Mouse (Mus musculus): ENCODE measurements around the gene 0610009B22Rik.
A peak's percentile ranks its signal among the peaks of the same experiment; 100 is the strongest.
"Not testable (repeated sequence)": the region's sequence is repeated elsewhere in the genome, so short reads cannot be mapped to it uniquely, and the experiment has no call there.

Gene 0610009B22Rik

DNA sequence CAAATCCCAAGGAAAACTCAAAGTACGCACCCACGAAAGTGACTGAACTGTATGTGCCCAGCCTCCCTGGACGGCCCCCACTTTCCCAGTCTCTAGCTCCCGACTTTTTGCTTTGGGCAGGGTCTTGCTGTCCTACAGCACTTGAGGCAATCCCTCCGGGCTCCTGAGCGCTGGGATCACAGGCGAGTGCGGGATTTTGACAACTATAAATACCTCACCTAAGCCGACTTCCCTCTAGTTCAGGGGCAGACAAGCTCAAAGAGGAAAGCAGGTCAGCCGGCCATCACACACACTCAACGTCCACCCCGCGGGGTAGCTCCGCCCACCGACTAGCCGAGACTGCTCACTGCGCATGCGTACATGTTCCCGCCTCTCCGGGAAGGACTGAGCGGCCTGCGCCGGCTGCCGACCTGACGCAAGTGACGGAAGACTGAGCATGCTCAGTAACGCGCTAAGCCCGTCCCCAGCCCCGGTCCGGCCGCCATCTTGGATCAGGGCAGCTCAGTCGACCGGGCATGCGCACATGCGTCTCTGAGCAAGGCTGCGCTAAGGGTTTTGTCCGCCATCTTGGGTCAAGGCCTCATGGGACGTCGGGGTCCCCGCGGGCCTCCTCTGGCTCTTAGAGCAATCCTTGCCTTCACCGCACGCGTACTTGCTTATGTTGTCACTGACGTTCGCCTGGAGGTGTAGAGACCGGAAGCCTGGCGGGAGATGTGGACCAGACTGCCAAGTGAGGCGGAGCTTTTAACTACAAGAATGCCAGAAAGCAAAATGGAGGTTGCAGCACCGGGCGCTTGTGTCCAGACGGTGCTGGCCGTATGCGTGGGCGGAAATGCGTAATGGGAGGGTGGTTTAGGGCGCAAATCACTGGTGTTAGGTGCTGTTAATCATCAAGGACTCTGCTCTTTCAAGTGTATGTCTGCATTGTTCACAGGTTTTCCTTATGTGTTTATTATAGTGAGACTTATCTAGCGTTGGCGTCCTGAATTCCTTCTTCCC lies at the start of gene 0610009B22Rik:
0610009B22Rik (minus strand) TSS at position 545 of the 999 bp plus-strand sequence.
- peak; percentile 100 for DNase-seq

DNA sequence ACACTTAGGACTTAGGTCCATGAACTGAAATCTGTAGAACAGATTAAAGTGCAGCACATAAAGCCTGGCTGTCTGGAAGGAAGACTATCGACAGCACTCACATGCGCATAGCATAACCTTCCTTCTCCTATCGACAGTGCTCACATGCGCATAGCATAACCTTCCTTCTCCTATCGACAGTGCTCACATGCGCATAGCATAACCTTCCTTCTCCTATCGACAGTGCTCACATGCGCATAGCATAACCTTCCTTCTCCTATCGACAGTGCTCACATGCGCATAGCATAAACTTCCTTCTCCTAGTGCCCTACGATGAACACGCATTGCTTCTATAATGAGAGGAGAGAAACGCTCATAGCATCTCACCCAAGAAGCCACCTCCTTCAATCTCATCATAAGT lies 45.5 kb upstream of the 0610009B22Rik start:
- not testable (repeated sequence) for DNase-seq

DNA sequence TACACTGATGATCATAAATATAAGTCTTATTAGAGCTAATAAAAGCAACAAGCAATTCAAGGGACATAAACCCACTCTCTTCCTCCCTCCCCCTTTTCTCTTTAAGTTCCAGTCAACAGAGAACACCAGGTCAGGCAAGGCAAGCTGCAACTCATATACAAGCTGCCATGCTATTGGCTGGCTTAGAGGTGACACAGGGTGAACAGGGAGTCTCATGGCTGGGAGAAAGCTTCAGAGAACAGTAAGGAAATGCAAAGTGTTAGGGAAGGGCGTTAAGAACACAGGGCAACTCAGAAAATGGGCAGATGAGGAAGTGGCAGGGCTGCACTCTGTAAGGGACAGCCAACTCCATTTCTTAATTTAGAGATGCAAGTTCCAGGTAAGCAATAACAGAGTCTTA lies 44.2 kb upstream of the 0610009B22Rik start:
- DNase-seq, result no peak

DNA sequence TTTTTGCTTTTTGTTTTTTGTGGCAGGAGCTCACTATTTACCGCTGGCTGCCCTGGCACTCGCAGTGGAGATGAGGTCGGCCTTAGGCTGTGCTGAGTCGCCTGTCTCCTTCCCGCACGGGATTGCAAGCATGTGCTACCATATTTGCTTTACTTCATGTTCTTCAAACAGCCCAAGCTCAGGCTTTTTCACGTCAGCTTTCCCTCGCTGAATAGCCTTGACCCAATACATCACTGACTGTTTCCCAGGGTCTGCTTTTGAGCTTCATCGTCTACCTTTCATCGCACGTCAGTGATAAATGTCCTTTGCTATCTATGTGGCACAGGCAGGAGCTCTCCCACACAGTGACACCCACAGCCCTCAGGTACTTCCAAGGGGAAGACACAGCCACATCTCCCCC lies 32.4 kb upstream of the 0610009B22Rik start:
- no peak for DNase-seq

DNA sequence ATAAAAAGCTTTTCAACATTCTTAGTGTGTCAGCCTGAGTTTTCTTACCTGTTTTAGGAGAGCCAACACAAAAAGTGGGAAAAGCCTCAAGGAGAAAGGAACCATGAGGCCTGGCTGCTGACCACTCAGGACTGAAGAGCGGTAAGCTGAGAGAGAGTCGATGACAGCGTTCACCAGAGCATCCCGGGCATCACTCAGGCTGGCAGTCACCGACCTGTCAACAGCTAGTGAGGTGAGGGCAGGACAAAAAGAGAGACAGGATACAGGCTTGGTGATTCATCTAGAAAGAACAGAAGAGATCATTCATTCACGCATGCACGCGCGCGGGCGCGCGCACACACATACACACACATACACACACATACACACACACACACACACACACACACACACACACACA lies 18.4 kb upstream of the 0610009B22Rik start:
- no peak for DNase-seq

DNA sequence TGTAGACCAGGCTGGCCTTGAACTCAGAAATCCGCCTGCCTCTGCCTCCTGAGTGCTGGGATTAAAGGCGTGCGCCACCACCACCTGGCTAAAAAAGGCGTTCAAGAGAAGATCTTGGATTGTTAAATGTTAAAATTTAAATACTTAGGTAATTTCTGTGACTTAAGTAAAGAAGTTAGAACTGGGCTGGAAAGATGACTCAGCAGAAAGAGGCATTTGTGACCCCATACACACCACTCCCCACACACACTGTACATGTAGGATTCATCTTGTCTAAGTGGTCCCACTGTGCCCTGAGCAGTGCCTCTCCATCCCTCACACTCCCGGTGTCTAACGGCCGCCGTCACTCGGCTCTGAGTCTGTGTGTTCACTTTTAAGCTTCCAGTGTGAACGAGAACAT lies 17.8 kb upstream of the 0610009B22Rik start:
- DNase-seq, result no peak

DNA sequence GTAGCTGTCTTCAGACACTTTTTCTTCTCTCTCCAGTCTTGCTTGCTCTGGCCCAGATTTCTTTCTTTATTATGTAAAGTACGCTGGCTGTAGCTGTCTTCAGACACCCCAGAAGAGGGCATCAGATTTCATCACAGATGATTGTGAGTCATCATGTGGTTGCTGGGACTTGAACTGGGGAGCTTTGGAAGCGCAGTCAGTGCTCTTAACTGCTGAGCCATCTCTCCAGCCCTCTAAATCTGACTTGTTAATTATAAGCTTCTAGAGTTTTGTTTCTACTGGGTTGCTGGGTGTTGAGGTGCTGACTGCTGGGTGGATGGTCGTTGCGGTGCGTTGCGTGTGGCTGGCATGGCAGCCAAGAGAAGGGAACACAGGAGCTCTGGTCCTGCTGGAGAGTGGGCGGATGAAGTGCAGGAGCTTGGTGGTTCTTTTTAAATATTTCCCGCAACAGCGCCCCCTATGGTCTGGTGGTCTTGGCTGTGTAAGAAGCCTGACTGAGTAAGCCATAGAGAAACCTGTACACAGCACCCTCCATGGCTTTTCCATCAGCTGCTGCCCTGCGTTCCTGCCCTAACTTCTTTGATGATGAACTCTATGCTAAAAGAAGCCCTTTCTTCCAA lies 14.8 kb upstream of the 0610009B22Rik start:
- DNase-seq, result peak; percentile 14

DNA sequence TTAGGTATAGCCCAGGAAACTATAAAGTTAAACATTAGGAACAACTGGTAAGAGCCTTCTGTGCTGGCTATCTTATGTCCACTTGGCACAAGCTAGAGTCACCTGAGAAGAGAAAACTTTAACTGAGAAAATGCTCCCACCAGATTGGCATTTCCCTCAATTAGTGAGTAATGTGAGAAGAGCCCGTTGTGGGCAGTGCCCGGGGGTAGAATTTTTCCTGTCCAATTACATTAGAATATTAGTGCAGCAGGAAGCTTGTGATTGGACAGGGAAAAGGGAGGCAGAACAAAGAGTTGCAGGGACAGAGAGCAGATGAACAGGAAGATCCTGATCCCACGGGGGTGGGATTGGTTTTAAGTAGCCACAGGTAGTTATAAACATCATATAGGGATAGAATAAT lies 14.2 kb upstream of the 0610009B22Rik start:
- DNase-seq, result no peak

DNA sequence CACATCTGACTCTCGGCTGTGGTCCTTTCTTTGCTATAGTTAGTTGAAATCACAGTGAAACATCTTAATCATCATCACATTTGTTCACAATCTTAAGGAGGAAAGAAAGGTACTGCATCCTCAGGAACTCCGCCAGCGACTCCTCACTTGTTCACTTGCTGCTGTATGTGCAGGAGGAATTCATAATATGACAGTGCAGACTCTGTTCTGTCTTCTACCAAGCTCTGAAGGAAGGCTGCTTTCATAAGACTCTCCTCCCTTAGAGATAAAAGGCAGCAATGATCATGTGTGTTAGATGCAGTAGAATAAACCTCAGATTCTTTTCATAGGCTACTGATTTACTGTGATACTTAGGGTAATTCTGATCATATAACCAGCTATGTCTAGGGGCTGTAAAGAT lies 6.3 kb upstream of the 0610009B22Rik start:
- DNase-seq, result no peak

DNA sequence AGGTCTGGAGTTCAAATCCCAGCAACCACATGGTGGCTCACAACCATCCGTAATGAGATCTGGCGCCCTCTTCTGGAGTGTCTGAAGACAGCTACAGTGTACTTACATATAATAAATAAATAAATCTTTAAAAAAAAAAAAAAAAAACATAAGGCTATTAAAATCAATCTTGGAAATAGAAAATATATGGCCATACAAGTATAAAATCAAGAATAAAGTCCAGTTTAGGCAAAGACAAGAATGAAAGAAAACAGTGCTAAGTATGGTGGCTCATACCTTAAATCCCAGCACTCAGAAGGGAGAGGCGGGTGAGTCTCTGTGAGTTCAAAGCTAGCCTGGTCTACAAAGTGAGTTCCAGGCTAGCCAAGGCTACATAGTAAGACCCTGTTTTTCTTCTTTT lies 1.9 kb upstream of the 0610009B22Rik start:
- DNase-seq, result not testable (repeated sequence)

DNA sequence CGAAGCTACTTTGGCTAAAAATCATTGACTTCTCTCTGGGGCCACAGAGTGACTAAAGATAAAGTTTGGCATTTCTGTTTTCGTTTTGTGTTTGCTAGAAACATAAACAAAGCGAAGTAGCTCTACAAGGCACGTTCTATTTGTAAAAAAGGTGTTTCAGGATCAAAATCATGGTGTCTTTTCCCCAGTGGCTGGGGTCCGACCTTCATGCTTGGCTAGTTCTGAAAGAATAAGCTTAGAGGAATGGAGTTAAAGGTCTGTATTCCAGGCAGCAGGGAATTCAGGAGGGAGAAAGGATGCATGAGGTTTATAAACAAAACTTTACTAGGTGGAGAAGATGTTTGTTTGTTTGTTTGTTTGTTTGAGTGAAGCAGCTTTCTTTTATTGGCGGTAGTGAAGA lies 669 bp upstream of the 0610009B22Rik start:
- DNase-seq, result no peak

DNA sequence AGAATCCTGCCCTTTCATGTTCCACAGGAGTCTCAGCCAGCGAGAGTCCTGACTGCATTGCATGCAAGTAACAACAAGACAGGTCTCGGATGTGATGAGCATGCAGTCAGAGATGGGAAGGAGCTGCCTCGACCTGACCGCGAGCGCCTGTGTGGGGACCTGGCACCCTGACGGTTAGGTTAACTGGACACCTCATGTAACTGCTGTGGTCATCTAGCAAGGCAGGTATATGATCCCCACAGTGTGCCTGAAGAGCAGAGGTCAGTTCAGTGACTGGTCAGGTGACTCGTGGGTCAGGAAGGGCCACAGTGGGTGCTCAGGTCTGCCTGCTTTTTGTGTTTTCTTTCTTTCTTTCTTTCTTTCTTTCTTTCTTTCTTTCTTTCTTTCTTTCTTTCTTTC lies 6.7 kb downstream of the 0610009B22Rik start:
- no peak for DNase-seq

DNA sequence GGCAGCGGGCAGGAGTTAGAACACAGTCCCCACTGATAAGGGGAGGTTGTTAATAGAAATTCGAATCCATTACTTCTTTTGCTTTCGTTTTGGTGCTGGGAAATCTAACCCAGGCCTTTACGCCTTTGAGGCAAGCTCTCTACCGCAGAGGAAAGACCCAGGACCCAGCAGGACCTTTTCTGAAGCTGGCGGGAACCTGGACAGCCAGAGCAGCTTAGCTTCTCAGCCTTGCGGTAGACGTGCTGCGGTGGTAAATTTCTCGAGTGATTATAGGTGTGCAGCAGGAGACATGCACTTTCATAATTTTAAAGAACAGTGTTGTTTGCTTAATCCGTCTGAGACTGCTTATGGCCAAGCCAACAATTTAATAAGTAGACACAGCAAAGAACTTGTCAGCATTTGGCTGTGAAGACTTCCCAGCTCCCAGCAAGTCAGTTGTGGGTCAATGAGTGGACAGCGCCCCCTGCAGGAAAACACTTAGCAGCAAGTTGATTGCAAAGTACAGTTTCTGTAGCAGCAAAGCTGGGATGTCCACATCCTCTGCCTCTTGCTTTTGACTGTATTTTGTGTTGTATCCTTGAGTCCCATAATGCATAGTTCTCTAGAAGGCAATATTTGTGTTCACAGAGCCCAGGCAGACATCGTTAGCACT lies 7.2 kb downstream of the 0610009B22Rik start:
- peak; percentile 89 for DNase-seq

DNA sequence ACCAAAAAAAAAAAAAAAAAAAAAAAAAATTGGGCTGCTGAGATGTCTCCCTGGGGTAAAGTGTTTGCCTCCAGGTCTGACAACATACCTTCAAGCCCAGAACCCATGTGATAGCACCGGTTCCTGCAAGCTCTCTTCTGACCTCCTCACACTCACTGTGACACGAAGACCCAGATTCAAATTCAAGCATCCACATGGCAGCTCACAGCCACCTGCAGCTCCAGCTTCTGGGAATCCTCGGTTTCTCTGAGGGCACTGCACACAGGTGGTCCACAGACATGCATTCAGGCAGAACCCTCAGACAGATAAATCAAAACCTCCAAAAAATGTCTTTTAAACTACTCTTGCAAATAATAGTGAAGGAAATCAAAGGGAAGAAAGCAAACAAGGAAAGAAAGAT lies 9.2 kb downstream of the 0610009B22Rik start:
- DNase-seq, result no peak

DNA sequence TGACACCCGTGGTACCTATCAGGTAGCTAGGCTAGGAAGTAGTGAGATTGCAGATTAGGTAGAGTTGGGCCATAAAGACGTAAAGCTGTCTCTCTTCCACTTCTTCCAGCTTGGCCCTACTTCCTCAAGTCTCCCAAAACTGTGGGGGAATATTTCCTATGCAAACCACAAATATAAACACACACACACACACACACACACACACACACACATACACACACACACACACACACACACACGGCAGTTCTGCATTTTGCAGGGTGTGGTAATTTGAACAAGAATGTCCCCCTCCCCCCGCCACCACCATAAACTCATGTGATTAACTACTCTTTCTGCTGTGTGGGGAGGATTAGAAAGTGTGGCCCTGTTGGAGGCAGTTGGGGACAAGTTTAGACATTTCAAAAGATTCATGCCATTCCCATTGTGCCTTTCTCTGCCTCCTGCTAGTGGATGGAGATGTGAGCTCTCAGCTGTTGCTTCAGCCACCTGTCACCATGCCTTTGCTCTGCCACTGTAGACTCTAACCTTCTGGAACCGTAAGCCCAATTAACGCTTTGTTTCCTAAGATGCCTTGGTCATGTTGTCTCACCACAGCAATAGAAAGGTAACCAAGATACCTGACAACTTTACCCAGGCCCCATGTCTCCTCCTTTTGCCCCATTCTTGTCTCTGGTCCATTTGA lies 10.8 kb downstream of the 0610009B22Rik start:
- DNase-seq, result no peak

DNA sequence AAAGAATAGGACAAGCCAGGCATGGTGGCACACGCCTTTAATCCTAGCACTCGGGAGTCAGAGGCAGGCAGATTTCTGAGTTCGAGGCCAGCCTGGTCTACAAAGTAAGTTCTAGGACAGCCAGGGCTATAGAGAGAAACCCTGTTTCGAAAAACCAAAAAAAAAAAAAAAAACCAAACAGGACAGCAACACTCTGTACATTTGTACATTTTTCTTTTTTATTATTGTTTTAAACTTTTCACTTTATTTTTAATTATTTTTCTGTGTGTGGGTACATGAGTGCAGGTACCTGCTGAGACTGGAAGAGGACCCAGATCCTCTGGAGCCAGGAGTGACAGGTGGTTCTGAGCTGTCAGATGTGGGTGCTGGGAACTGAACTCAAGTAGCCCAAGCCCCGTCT lies 13.3 kb downstream of the 0610009B22Rik start:
- no peak for DNase-seq

DNA sequence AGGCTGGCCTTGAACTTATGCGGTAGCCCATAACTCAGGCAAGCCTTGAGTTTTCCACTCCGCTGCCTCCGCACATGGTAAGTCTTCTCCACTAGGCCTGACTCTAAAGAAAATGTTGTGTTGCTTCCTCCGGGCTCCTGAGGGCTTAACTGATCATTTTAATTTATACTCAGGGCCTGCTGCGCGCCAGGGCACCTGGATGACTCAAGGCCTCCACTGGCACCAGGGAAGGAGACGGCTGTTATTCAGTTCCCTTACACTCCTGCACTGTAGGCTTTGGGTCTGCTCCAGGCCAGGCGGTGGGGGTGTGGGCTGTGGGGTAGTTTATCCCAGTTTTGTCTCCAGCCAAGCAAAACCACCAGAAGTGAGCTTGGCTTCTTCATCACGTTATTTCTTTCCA lies 15.4 kb downstream of the 0610009B22Rik start:
- peak; percentile 27 for DNase-seq

DNA sequence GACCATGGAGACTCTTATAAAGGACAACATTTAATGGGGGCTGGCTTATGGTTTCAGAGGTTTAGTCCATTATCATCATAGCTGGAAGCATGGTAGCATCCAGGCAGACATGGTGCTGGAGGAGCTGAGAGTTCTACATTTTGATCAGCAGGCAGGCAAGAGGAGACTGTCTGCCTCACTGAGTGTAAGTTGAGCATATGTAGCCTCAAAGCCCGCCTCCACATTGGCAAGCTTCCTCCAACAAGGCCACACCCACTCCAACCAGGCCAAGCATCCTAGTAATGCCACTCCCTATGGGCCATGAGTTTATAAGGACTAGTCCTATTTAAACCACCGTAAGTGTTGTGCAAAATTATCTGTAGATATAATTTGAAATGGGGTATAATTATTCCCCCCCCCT lies 17.3 kb downstream of the 0610009B22Rik start:
- DNase-seq, result no peak

DNA sequence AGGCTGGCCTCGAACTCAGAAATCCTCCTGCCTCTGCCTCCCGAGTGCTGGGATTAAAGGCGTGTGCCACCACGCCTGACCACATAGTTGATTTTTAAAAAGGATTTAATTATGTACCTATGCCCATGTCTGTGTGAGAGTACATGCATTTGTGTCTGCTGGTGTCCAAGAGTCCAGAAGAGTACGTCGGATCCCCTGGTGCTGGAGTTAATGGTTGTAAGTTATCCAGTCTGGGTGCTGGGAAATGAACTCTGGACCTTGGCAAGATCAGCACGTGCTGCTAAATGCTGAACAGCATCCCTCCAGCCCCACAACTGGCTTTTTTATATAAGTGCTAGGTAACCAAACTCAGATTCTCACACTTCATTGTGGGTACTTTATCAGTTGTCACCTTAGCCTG lies 17.8 kb downstream of the 0610009B22Rik start:
- DNase-seq, result no peak

DNA sequence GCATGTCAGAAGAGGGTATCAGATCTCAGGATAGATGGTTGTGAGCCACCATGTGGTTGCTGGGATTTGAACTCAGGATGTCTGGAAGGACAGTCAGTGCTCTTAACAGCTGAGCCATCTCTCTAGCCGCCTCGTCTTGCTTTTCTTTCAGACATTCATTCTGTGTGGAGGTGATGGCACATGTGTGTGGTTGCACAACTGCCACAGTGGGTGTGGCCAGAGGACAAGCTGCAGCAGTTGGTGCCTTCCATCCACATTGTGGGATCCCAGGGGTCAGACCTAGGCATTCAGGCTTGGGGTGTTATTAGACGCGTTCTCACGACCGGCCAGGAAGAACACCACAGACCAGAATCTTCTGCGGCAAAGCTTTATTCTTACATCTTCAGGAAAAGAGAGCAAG lies 23.9 kb downstream of the 0610009B22Rik start:
- DNase-seq, result not testable (repeated sequence)

DNA sequence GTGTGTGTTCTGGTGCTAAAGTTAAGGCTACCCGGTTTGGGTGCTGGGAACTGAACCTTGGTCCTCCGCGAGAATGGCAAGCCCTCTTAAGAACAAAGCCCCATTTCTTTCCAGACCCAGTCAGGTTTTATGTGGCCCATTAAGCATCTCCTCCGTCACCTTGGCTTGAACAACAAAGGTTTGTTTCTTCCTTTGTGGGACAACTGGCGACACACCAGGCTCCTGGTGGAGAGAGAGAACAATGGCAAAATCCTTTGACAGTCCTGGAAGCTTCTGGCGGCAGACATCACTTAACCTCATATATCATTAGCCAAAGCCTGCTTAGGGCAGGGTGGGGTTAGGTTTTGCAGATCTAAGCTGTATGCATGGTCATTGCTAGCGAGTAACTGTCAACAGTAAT lies 26.0 kb downstream of the 0610009B22Rik start:
- DNase-seq, result peak; percentile 28

DNA sequence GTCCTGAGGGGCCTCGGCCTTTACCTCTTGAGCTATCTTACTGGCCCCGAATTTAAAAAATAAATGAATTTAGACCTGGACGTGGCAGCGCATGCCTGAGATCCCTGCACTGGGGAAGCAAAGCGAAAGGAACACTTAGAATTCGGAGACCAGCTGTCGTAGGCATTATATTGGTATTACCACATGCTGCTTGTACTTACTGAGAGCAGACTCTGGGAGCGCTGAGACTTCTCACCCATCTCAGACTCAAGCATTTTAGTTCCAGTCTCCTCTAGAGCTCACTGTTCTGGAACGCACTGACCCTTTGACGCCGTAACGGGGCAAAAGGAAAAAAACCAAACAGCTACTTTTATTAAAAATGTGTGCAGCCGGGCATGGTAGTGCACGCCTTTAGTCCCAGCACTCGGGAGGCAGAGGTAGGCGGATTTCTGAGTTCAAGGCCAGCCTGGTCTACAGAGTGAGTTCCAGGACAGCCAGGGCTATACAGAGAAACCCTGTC lies 26.8 kb downstream of the 0610009B22Rik start:
- DNase-seq, result no peak

DNA sequence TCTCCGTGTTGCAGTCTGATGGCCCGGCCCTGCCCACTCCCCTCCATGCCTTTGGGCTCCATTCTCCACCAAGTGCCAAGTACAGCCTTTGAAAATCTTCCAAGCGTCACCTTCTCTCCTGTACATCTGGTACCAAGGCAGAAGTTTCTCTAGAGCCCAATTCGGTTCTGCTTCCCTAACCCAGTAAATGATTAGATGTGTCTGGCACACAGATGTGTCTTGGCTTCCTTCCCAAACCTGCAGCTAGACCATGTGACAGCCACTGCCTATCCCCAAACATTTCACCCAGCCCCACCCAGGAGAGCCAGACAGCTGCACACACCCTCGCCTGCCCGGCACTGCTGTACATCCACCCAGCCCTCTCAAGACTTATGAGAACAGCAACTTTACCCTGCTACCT lies 30.0 kb downstream of the 0610009B22Rik start:
- DNase-seq, result peak; percentile 87

Measured in kidney, postnatal 14 days (tissue).